Comparison of ENCODE assay signal across 8 mouse cellular contexts in the genomic region with DNA sequence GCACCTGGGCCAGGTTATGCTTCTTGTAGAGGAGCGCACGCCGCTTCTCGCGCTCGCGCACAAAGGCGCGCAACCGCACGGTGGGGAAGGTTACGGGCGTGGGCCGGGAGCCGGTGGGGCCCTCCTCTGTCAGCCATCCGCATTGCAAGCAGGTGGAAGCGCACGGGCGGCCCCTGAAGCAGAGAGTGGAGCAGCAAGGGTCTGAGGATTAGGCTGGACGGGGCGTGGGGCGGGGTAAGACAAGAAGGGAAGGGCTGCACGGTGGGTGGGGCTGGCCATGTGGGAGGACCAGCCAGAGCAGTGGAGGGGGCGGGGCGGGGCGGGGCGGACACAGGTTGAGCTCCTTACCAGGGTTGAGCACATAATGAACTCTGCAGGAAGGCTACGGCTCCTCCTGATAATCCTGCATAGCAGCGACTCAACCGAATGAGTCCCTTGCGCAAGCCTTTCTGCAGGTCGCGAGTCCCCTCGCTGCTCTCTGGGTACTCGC. TPM values are rescaled to one million over a fixed set of nuclear protein-coding genes. Genes with fewer than 3 reads are reported as not detected.
DNase-seq lines count a peak whose midpoint lies in the region; ATAC-seq and TF ChIP-seq lines count a peak whose summit lies in the region.

No protein-coding gene starts in this region.

- H3K4me1 ChIP-seq in bone marrow macrophage, adult 2 months (ENCODE audit: control insufficient read depth, insufficient read depth, low read length), result no peaks in the 10 kb centered on the region
- H3K4me1 ChIP-seq in erythroblast, embryonic 14.5 days (ENCODE audit: control insufficient read depth), result peaks cover 28% of the 10 kb centered on the region
- H3K4me1 ChIP-seq in intestine, embryonic 16.5 days (ENCODE audit: control insufficient read depth, insufficient read depth, low read length), result peaks cover 4% of the 10 kb centered on the region; the same call in 1 of the 2 replicates
- peaks cover 19% of the 10 kb centered on the region for H3K4me1 ChIP-seq in liver, postnatal 0 days (ENCODE audit: insufficient read depth)
- peaks cover 10% of the 10 kb centered on the region for H3K4me1 ChIP-seq in neural tube, embryonic 13.5 days (replicated peaks)

- peaks cover 32% of the 10 kb centered on the region for H3K27me3 ChIP-seq in erythroblast, embryonic 14.5 days (ENCODE audit: control insufficient read depth)
- H3K27me3 ChIP-seq in intestine, embryonic 16.5 days (replicated peaks; ENCODE audit: control insufficient read depth, insufficient read depth, low read length), result no peaks in the 10 kb centered on the region
- peaks cover 2% of the 10 kb centered on the region; the same call in 1 of the 2 replicates for H3K27me3 ChIP-seq in liver, postnatal 0 days (ENCODE audit: insufficient read depth, low read length)
- peaks cover 38% of the 10 kb centered on the region for H3K27me3 ChIP-seq in neural tube, embryonic 13.5 days

- H3K36me3 ChIP-seq in erythroblast, embryonic 14.5 days (ENCODE audit: control insufficient read depth), result peaks cover 18% of the 10 kb centered on the region
- peaks cover 8% of the 10 kb centered on the region; the same call in 1 of the 2 replicates for H3K36me3 ChIP-seq in intestine, embryonic 16.5 days (ENCODE audit: control insufficient read depth, insufficient read depth, low read length)
- peaks cover 18% of the 10 kb centered on the region for H3K36me3 ChIP-seq in liver, postnatal 0 days (replicated peaks; ENCODE audit: insufficient read depth, low read length)
- H3K36me3 ChIP-seq in neural tube, embryonic 13.5 days, result peaks cover 21% of the 10 kb centered on the region

- TF ChIP-seq CTCF in bone marrow macrophage, adult 2 months (IDR thresholded peaks at IDR 0.05; ENCODE audit: low read depth, low read length), result no peak
- TF ChIP-seq CTCF in liver, postnatal 0 days (IDR thresholded peaks at IDR 0.05; ENCODE audit: low read depth), result peak; percentile 38

- H3K9ac ChIP-seq in intestine, embryonic 16.5 days (ENCODE audit: low read depth, low read length), result peak overlapping the region; percentile 50; the same call in 1 of the 2 replicates
- H3K9ac ChIP-seq in liver, postnatal 0 days (replicated peaks), result peak overlapping the region; percentile 41; the same call in 1 of the 2 replicates
- H3K9ac ChIP-seq in neural tube, embryonic 13.5 days, result peak overlapping the region; percentile 65

- no peaks in the 10 kb centered on the region for H3K9me3 ChIP-seq in erythroblast, embryonic 14.5 days (ENCODE audit: control insufficient read depth, low read length)
- H3K9me3 ChIP-seq in intestine, embryonic 16.5 days (ENCODE audit: control insufficient read depth, low read length), result no peaks in the 10 kb centered on the region
- no peaks in the 10 kb centered on the region for H3K9me3 ChIP-seq in liver, postnatal 0 days (ENCODE audit: low read length)
- no peaks in the 10 kb centered on the region for H3K9me3 ChIP-seq in neural tube, embryonic 13.5 days

- peak overlapping the region; percentile 66 for H3K4me2 ChIP-seq in intestine, embryonic 16.5 days (ENCODE audit: low read depth, low read length)
- peak overlapping the region; percentile 66 for H3K4me2 ChIP-seq in liver, postnatal 0 days (ENCODE audit: low read depth, low read length)
- H3K4me2 ChIP-seq in neural tube, embryonic 13.5 days, result peak overlapping the region; percentile 62

- peak; percentile 92 for DNase-seq in heart, adult 11 months
- no peak for DNase-seq in heart, adult 18-20 months
- DNase-seq in liver, postnatal 0 days, result peak; percentile 76
- DNase-seq in thymus, postnatal 4 days, result peak; percentile 85

- 2% methylated on average over 32 of the region's 35 CpGs for WGBS in intestine, embryonic 16.5 days
- WGBS in liver, postnatal 0 days (ENCODE audit: insufficient replicate concordance), result 2% methylated on average over 35 of the region's 35 CpGs
- WGBS in neural tube, embryonic 13.5 days, result 2% methylated on average over 34 of the region's 35 CpGs

- H3K4me3 ChIP-seq in bone marrow macrophage, adult 2 months (ENCODE audit: insufficient read depth, low read length), result peak overlapping the region; percentile 47
- peak overlapping the region; percentile 39 for H3K4me3 ChIP-seq in erythroblast, embryonic 14.5 days (replicated peaks)
- peak overlapping the region; percentile 45 for H3K4me3 ChIP-seq in intestine, embryonic 16.5 days (ENCODE audit: low read length)
- H3K4me3 ChIP-seq in liver, postnatal 0 days (ENCODE audit: low read depth, low read length), result peak overlapping the region; percentile 40
- peak overlapping the region; percentile 39 for H3K4me3 ChIP-seq in neural tube, embryonic 13.5 days

- TF ChIP-seq EP300 in liver, postnatal 0 days (IDR thresholded peaks at IDR 0.05; ENCODE audit: low read depth), result no peak

- TF ChIP-seq POLR2A in bone marrow macrophage, adult 2 months (IDR thresholded peaks at IDR 0.05; ENCODE audit: borderline replicate concordance, low read depth, low read length), result no peak

- peak; percentile 90 for ATAC-seq in intestine, embryonic 16.5 days
- peak; percentile 59 for ATAC-seq in liver, postnatal 0 days
- ATAC-seq in neural tube, embryonic 13.5 days (ENCODE audit: low read depth), result peak; percentile 64

- H3K27ac ChIP-seq in bone marrow macrophage, adult 2 months (ENCODE audit: insufficient read depth, low read depth, low read length), result no peak overlapping the region
- no peak overlapping the region for H3K27ac ChIP-seq in intestine, embryonic 16.5 days (ENCODE audit: low read length)
- H3K27ac ChIP-seq in liver, postnatal 0 days (ENCODE audit: low read depth), result no peak overlapping the region
- no peak overlapping the region for H3K27ac ChIP-seq in neural tube, embryonic 13.5 days (replicated peaks)

RNA-seq across cellular contexts. Expression of gene Trim11, which starts 16.5 kb away (rescaled TPM):
- 10 to 100 TPM; 15.2 to 15.4 TPM for total RNA-seq in heart, adult 18-20 months (2021)
- polyA plus RNA-seq in bone marrow macrophage, adult 2 months (2012; ENCODE audit: insufficient read depth, insufficient read length, missing spikeins), result 21.2 and 22.6 TPM in 2 replicates
- 1.0 and 1.2 TPM in 2 replicates for polyA plus RNA-seq in erythroblast, embryonic 14.5 days (2012)
- polyA plus RNA-seq in intestine, embryonic 16.5 days (2015; fragmentation: Nextera tagmentation; extraction: Ambion mirVana), result 17.0 and 17.5 TPM in 2 replicates
- polyA plus RNA-seq in liver, postnatal 0 days (2015; fragmentation: Nextera tagmentation; extraction: Ambion mirVana), result 8.8 and 8.9 TPM in 2 replicates
- 19.7 and 20.2 TPM in 2 replicates for polyA plus RNA-seq in neural tube, embryonic 13.5 days (2015; fragmentation: Nextera tagmentation; extraction: Ambion mirVana)

RNA-seq across cellular contexts. Expression of gene Hist3h2a, which starts 39.9 kb away (rescaled TPM):
- total RNA-seq in heart, adult 18-20 months (2021), result 10 to 100 TPM; 13.9 to 17.4 TPM
- polyA plus RNA-seq in bone marrow macrophage, adult 2 months (2012; ENCODE audit: insufficient read depth, insufficient read length, missing spikeins), result 32.0 and 37.9 TPM in 2 replicates
- polyA plus RNA-seq in erythroblast, embryonic 14.5 days (2012), result 5.7 and 9.8 TPM in 2 replicates
- 28.5 and 31.6 TPM in 2 replicates for polyA plus RNA-seq in intestine, embryonic 16.5 days (2015; fragmentation: Nextera tagmentation; extraction: Ambion mirVana)
- polyA plus RNA-seq in liver, postnatal 0 days (2015; fragmentation: Nextera tagmentation; extraction: Ambion mirVana), result 14.3 and 14.8 TPM in 2 replicates
- 124 and 126 TPM in 2 replicates for polyA plus RNA-seq in neural tube, embryonic 13.5 days (2015; fragmentation: Nextera tagmentation; extraction: Ambion mirVana)

RNA-seq across cellular contexts. Expression of gene Trim17, which starts 39.9 kb away (rescaled TPM):
- total RNA-seq in heart, adult 18-20 months (2021), result under 1 TPM in 1 of 2 experiments, not detected in 1; 0.12 TPM
- 0.28 TPM in 1 of 2 replicates, not detected in the other for polyA plus RNA-seq in bone marrow macrophage, adult 2 months (2012; ENCODE audit: insufficient read depth, insufficient read length, missing spikeins)
- 0.14 TPM in 1 of 2 replicates, not detected in the other for polyA plus RNA-seq in erythroblast, embryonic 14.5 days (2012)
- polyA plus RNA-seq in intestine, embryonic 16.5 days (2015; fragmentation: Nextera tagmentation; extraction: Ambion mirVana), result 0.15 and 0.35 TPM in 2 replicates
- 0.11 and 0.15 TPM in 2 replicates for polyA plus RNA-seq in liver, postnatal 0 days (2015; fragmentation: Nextera tagmentation; extraction: Ambion mirVana)
- polyA plus RNA-seq in neural tube, embryonic 13.5 days (2015; fragmentation: Nextera tagmentation; extraction: Ambion mirVana), result 0.90 and 1.3 TPM in 2 replicates

RNA-seq across cellular contexts. Expression of gene Hist3h2ba, which starts 45.7 kb away (rescaled TPM):
- 1 to 10 TPM; 1.0 to 1.4 TPM for total RNA-seq in heart, adult 18-20 months (2021)
- 1.4 TPM in 1 of 2 replicates, not detected in the other for polyA plus RNA-seq in bone marrow macrophage, adult 2 months (2012; ENCODE audit: insufficient read depth, insufficient read length, missing spikeins)
- 5.1 and 5.4 TPM in 2 replicates for polyA plus RNA-seq in erythroblast, embryonic 14.5 days (2012)
- 34.7 and 40.9 TPM in 2 replicates for polyA plus RNA-seq in intestine, embryonic 16.5 days (2015; fragmentation: Nextera tagmentation; extraction: Ambion mirVana)
- polyA plus RNA-seq in liver, postnatal 0 days (2015; fragmentation: Nextera tagmentation; extraction: Ambion mirVana), result 4.9 and 10.0 TPM in 2 replicates
- polyA plus RNA-seq in neural tube, embryonic 13.5 days (2015; fragmentation: Nextera tagmentation; extraction: Ambion mirVana), result 278 and 296 TPM in 2 replicates

RNA-seq across cellular contexts. Expression of gene Rnf187, which starts 55.7 kb away (rescaled TPM):
- 100 to 1,000 TPM; 165 to 170 TPM for total RNA-seq in heart, adult 18-20 months (2021)
- 99.5 and 112 TPM in 2 replicates for polyA plus RNA-seq in bone marrow macrophage, adult 2 months (2012; ENCODE audit: insufficient read depth, insufficient read length, missing spikeins)
- polyA plus RNA-seq in erythroblast, embryonic 14.5 days (2012), result 58.5 and 75.1 TPM in 2 replicates
- polyA plus RNA-seq in intestine, embryonic 16.5 days (2015; fragmentation: Nextera tagmentation; extraction: Ambion mirVana), result 131 and 138 TPM in 2 replicates
- 85.3 and 96.0 TPM in 2 replicates for polyA plus RNA-seq in liver, postnatal 0 days (2015; fragmentation: Nextera tagmentation; extraction: Ambion mirVana)
- 576 and 601 TPM in 2 replicates for polyA plus RNA-seq in neural tube, embryonic 13.5 days (2015; fragmentation: Nextera tagmentation; extraction: Ambion mirVana)

Comparison
In these comparisons a context has a peak if more than half of its experiments do, and no peak if none do; other contexts are left out.
1. DNase-seq: peak in heart, adult 11 months (single experiment), liver, postnatal 0 days (single experiment) and thymus, postnatal 4 days (single experiment); none in heart, adult 18-20 months (0 of 2).
2. Peak in every context shown above with its lines, with median percentiles within 50 percentile points of each other: H3K4me3 ChIP-seq, ATAC-seq, H3K4me2 ChIP-seq and H3K9ac ChIP-seq.